In the genomic region with DNA sequence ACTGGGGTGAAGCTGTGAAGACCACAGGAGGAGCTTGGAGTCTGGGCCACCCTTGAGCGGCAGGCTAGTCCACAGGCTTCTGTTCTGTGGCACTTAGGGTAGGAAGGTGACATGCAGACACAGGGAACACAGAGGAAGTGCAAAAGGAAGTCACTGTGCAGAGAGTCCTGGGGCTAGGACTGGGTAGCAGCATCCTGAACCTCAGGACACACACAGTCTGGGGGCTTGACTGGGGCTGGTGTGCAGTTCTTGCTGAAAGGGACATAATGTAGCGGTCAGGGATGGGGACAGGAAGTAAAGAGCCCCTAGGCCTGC, we compare ENCODE assay signal across 8 mouse cellular contexts. TPM values are rescaled to one million over a fixed set of nuclear protein-coding genes. Genes with fewer than 3 reads are reported as not detected.
DNase-seq lines count a peak whose midpoint lies in the region; ATAC-seq lines count a peak whose summit lies in the region.

No protein-coding gene starts in this region.

- H3K4me1 ChIP-seq in kidney, embryonic 15.5 days: peaks cover 20% of the 10 kb centered on the region
- H3K4me1 ChIP-seq in embryonic facial prominence, embryonic 10.5 days: peaks cover 28% of the 10 kb centered on the region
- H3K4me1 ChIP-seq in intestine, embryonic 16.5 days (ENCODE audit: control insufficient read depth, insufficient read depth, low read length): peaks cover 19% of the 10 kb centered on the region; the same call in 1 of the 2 replicates
- H3K4me1 ChIP-seq in midbrain, embryonic 15.5 days: peaks cover 12% of the 10 kb centered on the region

- no peak overlapping the region for H3K9ac ChIP-seq in kidney, embryonic 15.5 days
- no peak overlapping the region for H3K9ac ChIP-seq in intestine, embryonic 16.5 days (ENCODE audit: low read depth, low read length)
- no peak overlapping the region for H3K9ac ChIP-seq in midbrain, embryonic 15.5 days

- H3K36me3 ChIP-seq in kidney, embryonic 15.5 days: 0 out of 2 replicates have a peak, but pooled peaks cover 12% of the 10 kb centered on the region
- H3K36me3 ChIP-seq in embryonic facial prominence, embryonic 10.5 days (replicated peaks): 0 out of 2 replicates have a peak, but pooled peaks cover 4% of the 10 kb centered on the region
- no peaks in the 10 kb centered on the region for H3K36me3 ChIP-seq in intestine, embryonic 16.5 days (ENCODE audit: control insufficient read depth, insufficient read depth, low read length)
- H3K36me3 ChIP-seq in midbrain, embryonic 15.5 days (replicated peaks): 0 out of 2 replicates have a peak, but pooled peaks cover 4% of the 10 kb centered on the region

- no peaks in the 10 kb centered on the region for H3K9me3 ChIP-seq in kidney, embryonic 15.5 days (replicated peaks)
- no peaks in the 10 kb centered on the region for H3K9me3 ChIP-seq in embryonic facial prominence, embryonic 10.5 days
- H3K9me3 ChIP-seq in intestine, embryonic 16.5 days (ENCODE audit: control insufficient read depth, low read length): no peaks in the 10 kb centered on the region
- no peaks in the 10 kb centered on the region for H3K9me3 ChIP-seq in midbrain, embryonic 15.5 days

- peak overlapping the region; percentile 44 for H3K4me3 ChIP-seq in kidney, embryonic 15.5 days (replicated peaks)
- peak overlapping the region; percentile 51 for H3K4me3 ChIP-seq in embryonic facial prominence, embryonic 10.5 days
- H3K4me3 ChIP-seq in intestine, embryonic 16.5 days (ENCODE audit: low read length): 0 out of 2 replicates have a peak overlapping the region, but pooled peaks have one; percentile 42
- H3K4me3 ChIP-seq in midbrain, embryonic 15.5 days: no peak overlapping the region

- ATAC-seq in kidney, embryonic 15.5 days (replicated peaks; ENCODE audit: low FRiP score): no peak
- 0 out of 2 replicates have a peak, but pooled peaks have one; percentile 1 for ATAC-seq in intestine, embryonic 16.5 days
- 0 out of 2 replicates have a peak, but pooled peaks have one; percentile 5 for ATAC-seq in midbrain, embryonic 15.5 days (replicated peaks)
- ATAC-seq in cerebellum, adult (ENCODE audit: insufficient number of reproducible peaks, low FRiP score, low TSS enrichment): no peak

- 64% methylated on average over 2 of the region's 2 CpGs for WGBS in kidney, embryonic 15.5 days
- 54% methylated on average over 2 of the region's 2 CpGs for WGBS in embryonic facial prominence, embryonic 10.5 days
- WGBS in intestine, embryonic 16.5 days: 81% methylated on average over 2 of the region's 2 CpGs
- 52% methylated on average over 2 of the region's 2 CpGs for WGBS in midbrain, embryonic 15.5 days

- H3K4me2 ChIP-seq in kidney, embryonic 15.5 days: peak overlapping the region; percentile 61
- H3K4me2 ChIP-seq in intestine, embryonic 16.5 days (ENCODE audit: low read depth, low read length): peak overlapping the region; percentile 51; the same call in 1 of the 2 replicates
- H3K4me2 ChIP-seq in midbrain, embryonic 15.5 days: peak overlapping the region; percentile 43

- H3K27me3 ChIP-seq in kidney, embryonic 15.5 days: 0 out of 2 replicates have a peak, but pooled peaks cover 3% of the 10 kb centered on the region
- H3K27me3 ChIP-seq in embryonic facial prominence, embryonic 10.5 days (replicated peaks; ENCODE audit: low read depth, poor library complexity, severe bottlenecking): peaks cover 25% of the 10 kb centered on the region
- no peaks in the 10 kb centered on the region for H3K27me3 ChIP-seq in intestine, embryonic 16.5 days (replicated peaks; ENCODE audit: control insufficient read depth, insufficient read depth, low read length)
- no peaks in the 10 kb centered on the region for H3K27me3 ChIP-seq in midbrain, embryonic 15.5 days (replicated peaks)

- no peak overlapping the region for H3K27ac ChIP-seq in kidney, embryonic 15.5 days
- 0 out of 2 replicates have a peak overlapping the region, but pooled peaks have one; percentile 21 for H3K27ac ChIP-seq in embryonic facial prominence, embryonic 10.5 days (replicated peaks)
- no peak overlapping the region for H3K27ac ChIP-seq in intestine, embryonic 16.5 days (ENCODE audit: low read length)
- H3K27ac ChIP-seq in midbrain, embryonic 15.5 days: no peak overlapping the region

- no peak for DNase-seq in kidney, adult 11 months
- DNase-seq in embryonic facial prominence, embryonic 10.5 days (ENCODE audit: low spot score): no peak
- no peak for DNase-seq in adrenal gland, adult 2 months
- DNase-seq in kidney, adult 18-20 months: no peak

RNA-seq across cellular contexts. Expression of gene Tldc1, which starts 22.1 kb away (rescaled TPM):
- polyA plus RNA-seq in kidney, embryonic 15.5 days (2015; fragmentation: Nextera tagmentation; extraction: Ambion mirVana): 14.9 and 15.0 TPM in 2 replicates
- 12.8 and 14.5 TPM in 2 replicates for polyA plus RNA-seq in embryonic facial prominence, embryonic 10.5 days (2016; fragmentation: Nextera tagmentation; extraction: Ambion mirVana)
- polyA plus RNA-seq in intestine, embryonic 16.5 days (2015; fragmentation: Nextera tagmentation; extraction: Ambion mirVana): 17.8 and 18.1 TPM in 2 replicates
- 11.4 and 11.8 TPM in 2 replicates for polyA plus RNA-seq in midbrain, embryonic 15.5 days (2015; fragmentation: Nextera tagmentation; extraction: Ambion mirVana)
- 10 to 100 TPM in 1 of 2 experiments, 1 to 10 TPM in 1; 8.4 to 12.7 TPM for total RNA-seq in adrenal gland, adult 2 months (2021)
- 13.0 and 13.2 TPM in 2 replicates for polyA plus RNA-seq in adrenal gland, adult 2 months (2012; rRNA removed)

RNA-seq across cellular contexts. Expression of gene Atp2c2, which starts 56.3 kb away (rescaled TPM):
- polyA plus RNA-seq in kidney, embryonic 15.5 days (2015; fragmentation: Nextera tagmentation; extraction: Ambion mirVana): 1.6 and 2.7 TPM in 2 replicates
- polyA plus RNA-seq in embryonic facial prominence, embryonic 10.5 days (2016; fragmentation: Nextera tagmentation; extraction: Ambion mirVana): 3.8 and 4.1 TPM in 2 replicates
- 6.4 and 6.8 TPM in 2 replicates for polyA plus RNA-seq in intestine, embryonic 16.5 days (2015; fragmentation: Nextera tagmentation; extraction: Ambion mirVana)
- polyA plus RNA-seq in midbrain, embryonic 15.5 days (2015; fragmentation: Nextera tagmentation; extraction: Ambion mirVana): 0.11 and 0.19 TPM in 2 replicates
- under 1 TPM; 0.24 to 0.46 TPM for total RNA-seq in adrenal gland, adult 2 months (2021)
- polyA plus RNA-seq in adrenal gland, adult 2 months (2012; rRNA removed): not detected in 2 replicates

Comparison
In these comparisons a context has a peak if more than half of its experiments do, and no peak if none do; other contexts are left out.
1. ATAC-seq: peak in intestine, embryonic 16.5 days (single experiment) and midbrain, embryonic 15.5 days (single experiment); none in kidney, embryonic 15.5 days (single experiment) and cerebellum, adult (single experiment).
2. Peak in every context shown above with its lines, with median percentiles within 50 percentile points of each other: H3K4me2 ChIP-seq.